Mouse (Mus musculus): ENCODE data around the gene Depdc5. TPM values are rescaled to one million over a fixed set of nuclear protein-coding genes. Genes with fewer than 3 reads are reported as not detected.
"Not testable (repeated sequence)": the region's sequence is repeated elsewhere in the genome, so short reads cannot be mapped to it uniquely, and the experiment has no call there.

The Depdc5 gene
- polyA plus RNA-seq, 1 experiment = 13.3 TPM

DNA sequence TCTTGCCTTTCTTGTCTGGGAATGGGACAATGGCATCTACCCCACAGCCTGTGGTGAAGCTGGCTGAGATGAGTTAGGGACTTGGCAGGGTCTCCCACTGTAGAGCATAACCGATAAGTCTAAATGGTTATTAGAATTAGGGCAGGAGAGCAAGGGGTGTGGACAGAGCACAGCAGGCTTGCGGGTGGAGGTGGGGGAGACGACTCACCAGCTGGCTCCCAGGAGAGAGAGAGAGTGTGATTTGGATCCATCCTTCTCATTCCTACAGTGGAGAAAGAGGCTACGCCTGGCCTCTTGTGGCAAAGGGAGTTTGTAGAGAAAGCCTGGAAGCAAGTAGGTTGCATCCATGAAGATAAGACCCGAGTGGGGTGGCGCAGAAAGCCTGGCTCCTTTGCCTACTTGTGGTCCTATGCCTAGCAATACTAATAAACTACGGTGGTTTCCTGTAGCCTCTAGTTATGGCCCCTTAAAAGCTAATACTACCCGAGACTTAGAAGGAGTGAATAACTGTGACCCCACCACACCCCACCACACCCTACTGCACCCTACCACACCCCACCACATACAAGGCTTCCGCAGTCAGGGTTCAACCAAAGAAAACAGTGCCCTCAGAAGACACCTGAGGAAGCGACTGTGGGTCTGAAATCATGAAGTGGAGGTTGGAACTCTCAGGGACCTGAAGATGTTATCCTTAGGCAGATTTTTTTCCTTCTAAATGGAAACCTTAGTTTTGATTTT, 168.7 kb downstream of the Depdc5 start:
- no peak for DNase-seq (ENCODE audit: low read depth)

DNA sequence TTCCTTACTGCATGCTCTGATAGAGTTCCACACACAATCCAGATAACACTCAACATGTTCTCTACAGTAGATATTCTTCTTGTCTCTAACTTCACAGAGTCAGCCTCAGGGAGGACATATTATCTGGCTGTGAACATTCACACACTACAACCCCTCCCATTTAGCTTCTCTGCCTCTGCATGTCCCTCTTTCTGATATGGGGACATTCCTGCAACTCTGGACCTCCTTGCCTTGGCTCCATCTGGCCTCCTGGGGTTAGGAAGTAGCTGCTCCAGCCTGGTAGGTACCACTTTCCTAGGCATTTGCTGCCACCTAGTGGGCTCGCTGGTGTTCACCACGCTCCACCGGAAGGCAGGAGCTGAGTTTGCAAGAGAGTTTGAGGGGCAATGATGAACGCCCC, 169.6 kb downstream of the Depdc5 start:
- DNase-seq (ENCODE audit: low read depth) = no peak

DNA sequence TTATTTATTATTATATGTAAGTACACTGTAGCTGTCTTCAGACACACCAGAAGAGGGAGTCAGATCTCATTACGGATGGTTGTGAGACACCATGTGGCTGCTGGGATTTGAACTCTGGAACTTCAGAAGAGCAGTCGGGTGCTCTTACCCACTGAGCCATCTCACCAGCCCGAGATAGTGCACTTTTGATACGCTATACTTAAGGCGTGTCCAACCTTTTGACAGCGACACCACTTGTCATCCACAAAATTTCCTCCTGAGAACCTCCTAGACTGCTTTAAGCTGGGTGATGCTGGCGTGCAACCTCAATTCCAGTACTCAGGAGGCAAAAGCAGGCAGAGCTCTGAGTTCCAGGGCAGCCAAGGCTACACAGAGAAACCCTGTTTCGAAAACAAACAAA, 170.1 kb downstream of the Depdc5 start:
- DNase-seq (ENCODE audit: low read depth) = not testable (repeated sequence)

DNA sequence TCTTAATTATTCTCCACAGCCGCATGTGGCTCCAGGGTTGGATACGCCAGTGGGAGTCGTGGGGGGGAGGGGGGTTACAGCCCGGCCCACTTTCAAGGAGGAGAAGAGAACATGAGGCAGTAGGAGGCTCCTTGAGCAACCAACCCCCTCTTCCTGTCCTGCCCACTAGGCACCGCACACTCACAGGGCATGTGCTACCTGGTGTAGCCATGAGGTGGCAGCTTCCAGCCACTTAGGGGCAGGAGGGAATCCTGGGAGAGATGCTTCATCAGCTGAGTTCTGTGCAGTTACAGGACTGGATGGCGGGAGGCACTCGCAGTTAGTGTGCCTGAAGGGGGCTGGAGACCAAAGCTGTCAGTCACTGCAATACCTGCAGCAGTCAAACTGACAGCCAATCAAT, 170.6 kb downstream of the Depdc5 start:
- DNase-seq (ENCODE audit: low read depth) = no peak

DNA sequence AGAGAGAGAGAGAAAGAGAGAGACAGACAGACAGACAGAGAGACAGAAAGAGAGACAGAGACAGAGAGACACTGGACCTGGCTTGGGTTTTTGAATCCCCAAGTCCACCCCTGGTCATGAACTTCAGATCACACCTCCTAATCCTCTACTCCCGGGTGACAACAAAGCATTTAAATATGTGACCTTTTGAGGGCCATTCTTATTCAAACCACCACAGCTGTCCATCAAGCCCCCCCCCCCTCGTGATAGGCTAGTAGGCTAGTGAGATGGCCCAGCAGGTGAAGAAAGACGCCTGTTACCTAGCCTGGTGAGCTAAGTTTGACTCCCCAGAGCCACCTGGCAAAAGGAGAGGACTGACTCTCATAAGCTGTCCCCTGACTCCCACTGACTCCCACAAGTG, 171.4 kb downstream of the Depdc5 start:
- DNase-seq (ENCODE audit: low read depth) = no peak

DNA sequence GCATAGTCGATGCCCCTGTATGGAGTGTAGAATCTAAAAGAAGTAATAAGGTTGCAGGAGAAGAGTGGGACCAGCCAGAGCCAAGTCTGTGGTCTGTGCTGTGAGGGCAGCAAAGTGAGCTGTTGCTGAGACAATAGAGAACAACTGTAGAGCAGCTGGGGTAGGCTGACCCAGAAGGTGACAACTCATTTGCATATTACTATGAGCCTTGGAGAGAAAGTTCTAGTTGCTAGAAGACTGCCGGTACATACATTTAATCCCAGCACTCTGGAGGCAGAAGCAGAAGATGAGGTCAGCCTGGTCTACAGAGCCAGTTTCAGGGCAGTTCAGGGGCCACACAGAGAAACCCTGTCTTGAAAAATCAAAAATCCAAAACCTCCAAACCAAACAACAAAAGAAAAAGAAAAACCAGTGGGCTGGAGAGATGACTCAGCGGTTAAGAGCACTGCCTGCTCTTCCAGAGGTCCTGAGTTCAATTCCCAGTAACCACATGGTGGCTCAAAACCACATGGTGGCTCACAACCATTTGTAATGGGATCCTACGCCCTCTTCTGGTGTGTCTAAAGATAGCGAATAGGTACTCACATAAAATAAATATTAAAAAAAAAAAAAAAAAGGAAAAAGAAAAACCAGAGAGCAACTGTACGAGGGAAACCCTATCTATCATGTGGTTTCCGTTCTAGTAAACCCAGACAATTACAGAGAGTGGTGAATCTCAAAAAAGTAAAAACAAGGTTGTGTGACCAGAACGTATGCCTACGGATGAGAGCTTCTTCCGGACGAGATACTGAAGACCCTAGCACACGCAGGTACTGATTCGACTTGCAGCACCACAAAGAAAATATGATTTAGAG, 175.4 kb downstream of the Depdc5 start:
- no peak for DNase-seq (ENCODE audit: low read depth)

DNA sequence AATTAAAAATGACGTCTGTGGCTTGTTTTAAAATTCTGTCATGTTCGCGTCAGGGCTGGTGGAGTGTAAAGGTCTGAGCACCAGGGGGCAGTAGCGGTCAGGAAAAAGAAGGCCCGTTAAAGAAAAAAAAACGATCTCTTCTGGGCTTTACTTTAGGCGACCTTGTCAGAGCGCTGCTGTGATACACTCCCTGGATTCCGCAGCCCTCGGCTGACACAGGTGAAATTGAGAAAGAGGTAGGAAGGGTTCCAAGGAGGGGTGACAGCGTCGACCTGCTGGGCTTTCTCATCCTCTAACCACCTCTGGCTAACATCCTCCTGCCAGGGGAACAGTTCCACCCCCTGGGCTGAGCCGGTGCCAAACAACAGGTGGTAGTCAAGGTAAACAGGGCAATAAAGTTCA, 176.0 kb downstream of the Depdc5 start:
- DNase-seq (ENCODE audit: low read depth) = no peak

DNA sequence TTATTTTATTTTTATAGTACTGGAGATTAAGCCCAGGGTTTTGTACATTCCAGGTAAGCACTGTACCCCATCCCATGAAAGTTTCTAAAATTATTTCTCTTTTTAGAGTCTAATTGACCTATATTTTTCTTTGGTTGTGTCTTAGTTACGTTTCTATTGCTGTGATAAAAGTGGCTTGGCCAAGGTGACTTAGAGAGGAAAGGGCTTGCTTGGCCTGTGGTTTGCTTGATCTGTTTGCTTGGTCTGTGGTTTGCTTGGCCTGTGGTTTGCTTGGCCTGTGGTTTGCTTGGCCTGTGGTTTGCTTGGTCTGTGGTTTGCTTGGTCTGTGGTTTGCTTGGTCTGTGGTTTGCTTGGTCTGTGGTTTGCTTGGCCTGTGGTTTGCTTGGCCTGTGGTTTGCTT, 177.2 kb downstream of the Depdc5 start:
- not testable (repeated sequence) for DNase-seq (ENCODE audit: low read depth)

DNA sequence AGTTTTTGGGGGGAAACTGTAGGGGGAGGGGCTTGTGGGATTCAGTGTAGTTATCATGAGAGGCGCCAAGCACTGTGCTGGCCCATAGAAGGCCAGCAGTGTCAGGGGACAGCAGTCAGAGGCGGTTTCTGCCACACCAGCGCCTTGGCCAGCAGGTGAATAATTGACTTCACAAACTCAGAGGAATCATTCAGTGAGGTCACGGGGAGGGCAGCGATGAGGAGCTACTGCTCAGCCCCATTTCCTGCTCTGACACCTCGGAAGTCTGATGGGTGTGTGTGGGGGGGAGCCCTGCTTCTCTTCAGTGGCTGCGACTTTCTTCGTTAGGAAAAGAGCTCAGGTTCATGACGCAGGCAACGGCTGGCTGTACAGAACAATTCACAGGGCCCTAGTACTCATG, 179.9 kb downstream of the Depdc5 start:
- no peak for DNase-seq (ENCODE audit: low read depth)

Other genes starting within 250 kb of the Depdc5 start
- gene Pisd, start 78.1 kb upstream of the Depdc5 start, polyA plus RNA-seq (2012; rRNA removed) = 119 and 140 TPM in 2 replicates
- gene Gm20671, start 36.6 kb upstream of the Depdc5 start, polyA plus RNA-seq (2012; rRNA removed) = 7.6 and 8.1 TPM in 2 replicates
- gene Prr14l, start 9.4 kb upstream of the Depdc5 start, polyA plus RNA-seq (2012; rRNA removed) = 12.0 and 13.9 TPM in 2 replicates
- 105 and 129 TPM in 2 replicates for gene Ywhah, start 155.1 kb downstream of the Depdc5 start, polyA plus RNA-seq (2012; rRNA removed)
- 0.04 and 0.11 TPM in 2 replicates for gene Slc5a1, start 240.5 kb downstream of the Depdc5 start, polyA plus RNA-seq (2012; rRNA removed)